Mouse (Mus musculus): Measurements from ENCODE around the gene Pdgfb. TPM values are rescaled to one million over a fixed set of nuclear protein-coding genes. Genes with fewer than 3 reads are reported as not detected.
A peak's percentile ranks its signal among the peaks of the same experiment; 100 is the strongest.

The Pdgfb gene
- polyA plus RNA-seq, 2 experiments = 0.71 to 1.5 TPM

DNA sequence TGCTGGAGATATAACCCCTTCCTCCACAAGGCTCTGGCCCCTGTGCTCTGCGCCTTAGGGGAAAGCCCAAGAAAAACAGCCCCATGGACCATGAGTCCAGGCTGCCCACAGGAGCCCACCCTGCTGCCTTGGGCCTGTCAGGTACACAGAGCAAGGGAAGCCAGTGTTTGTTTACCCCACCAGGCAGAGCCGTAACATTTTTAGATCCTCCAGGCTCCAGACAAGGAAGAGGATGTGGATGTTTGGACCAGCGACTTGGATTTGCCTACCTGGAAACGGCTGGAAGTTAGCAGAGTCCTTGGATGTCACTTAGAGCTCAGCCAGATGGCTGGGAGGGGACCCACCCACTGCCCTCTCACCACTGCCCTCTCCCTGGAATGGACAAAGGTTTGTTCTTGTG is 4.8 kb upstream of the Pdgfb start:
- H3K9ac ChIP-seq (replicated peaks) = no peak overlapping the region
- no peak for ATAC-seq (ENCODE audit: insufficient read depth)
- H3K36me3 ChIP-seq (replicated peaks; ENCODE audit: control insufficient read depth, insufficient read depth, low read depth) = no peaks in the 10 kb centered on the region
- 63% methylated on average over 4 of the region's 4 CpGs for WGBS (ENCODE audit: insufficient replicate concordance)
- H3K4me2 ChIP-seq (ENCODE audit: low read depth) = no peak overlapping the region
- no peak overlapping the region for H3K4me3 ChIP-seq (ENCODE audit: insufficient read depth in 1 of 2, low read depth in 2 of 2, low read length in 2 of 2)
- H3K9me3 ChIP-seq (ENCODE audit: control insufficient read depth, low read length) = no peaks in the 10 kb centered on the region
- TF ChIP-seq CTCF (IDR thresholded peaks at IDR 0.05; ENCODE audit: low read depth) (no peak), EP300 (IDR thresholded peaks at IDR 0.05; ENCODE audit: low read depth) (no peak)
- H3K27ac ChIP-seq = no peak overlapping the region
- DNase-seq (ENCODE audit: low read depth in 3 of 3, low spot score in 3 of 3) = no peak
- H3K4me1 ChIP-seq (replicated peaks; ENCODE audit: control insufficient read depth in 2 of 2, insufficient read depth in 2 of 2, low read length in 1 of 2) = no peaks in the 10 kb centered on the region
- peaks cover 17% of the 10 kb centered on the region for H3K27me3 ChIP-seq (ENCODE audit: control insufficient read depth, insufficient read depth, low read length)

DNA sequence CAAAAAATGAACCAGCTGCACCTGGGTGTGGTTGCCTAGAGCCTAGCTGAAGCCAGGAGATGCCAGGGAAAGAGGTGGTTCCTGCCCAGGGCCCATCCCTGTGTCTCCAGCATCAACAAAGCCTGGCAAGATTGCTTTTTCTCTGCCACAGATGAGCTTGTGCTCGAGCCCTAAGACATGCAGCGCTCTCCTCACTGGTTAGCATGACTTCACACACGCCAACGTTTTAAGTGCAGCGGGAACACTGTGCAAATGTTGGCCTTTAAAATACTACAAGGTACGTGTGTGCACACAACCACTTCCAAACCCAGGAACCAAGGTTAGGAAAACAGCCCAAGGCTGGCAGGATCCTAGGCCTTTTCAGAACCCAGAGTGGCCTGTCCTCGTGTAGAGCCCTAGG is 4.4 kb upstream of the Pdgfb start:
- no peak overlapping the region for H3K9ac ChIP-seq (replicated peaks)
- peaks cover 21% of the 10 kb centered on the region for H3K27me3 ChIP-seq (ENCODE audit: control insufficient read depth, insufficient read depth, low read length)
- ATAC-seq (ENCODE audit: insufficient read depth) = no peak
- TF ChIP-seq CTCF (IDR thresholded peaks at IDR 0.05; ENCODE audit: low read depth) (no peak), EP300 (IDR thresholded peaks at IDR 0.05; ENCODE audit: low read depth) (no peak)
- H3K9me3 ChIP-seq (ENCODE audit: control insufficient read depth, low read length) = no peaks in the 10 kb centered on the region
- no peak overlapping the region for H3K4me3 ChIP-seq (ENCODE audit: insufficient read depth in 1 of 2, low read depth in 2 of 2, low read length in 2 of 2)
- H3K4me2 ChIP-seq (ENCODE audit: low read depth) = no peak overlapping the region
- no peaks in the 10 kb centered on the region for H3K4me1 ChIP-seq (replicated peaks; ENCODE audit: control insufficient read depth in 2 of 2, insufficient read depth in 2 of 2, low read length in 1 of 2)
- WGBS (ENCODE audit: insufficient replicate concordance) = 64% methylated on average over 7 of the region's 7 CpGs
- no peak overlapping the region for H3K27ac ChIP-seq
- H3K36me3 ChIP-seq (replicated peaks; ENCODE audit: control insufficient read depth, insufficient read depth, low read depth) = no peaks in the 10 kb centered on the region
- DNase-seq (ENCODE audit: low read depth in 3 of 3, low spot score in 3 of 3) = no peak

GRCm38 (mm10) chr15:80016563-80017301 is 2.0 kb upstream of the Pdgfb start:
- Histone ChIP-seq H3K9ac (replicated peaks) (no peak overlapping the region), H3K9me3 (ENCODE audit: control insufficient read depth, low read length) (no peaks in the 10 kb centered on the region), H3K36me3 (replicated peaks; ENCODE audit: control insufficient read depth, insufficient read depth, low read depth) (no peaks in the 10 kb centered on the region), H3K4me3 (ENCODE audit: insufficient read depth in 1 of 2, low read depth in 2 of 2, low read length in 2 of 2) (no peak overlapping the region), H3K27me3 (ENCODE audit: control insufficient read depth, insufficient read depth, low read length) (peaks cover 46% of the 10 kb centered on the region), H3K4me2 (ENCODE audit: low read depth) (no peak overlapping the region), H3K4me1 (replicated peaks; ENCODE audit: control insufficient read depth in 2 of 2, insufficient read depth in 2 of 2, low read length in 1 of 2) (no peaks in the 10 kb centered on the region), H3K27ac (no peak overlapping the region)
- ATAC-seq (ENCODE audit: insufficient read depth) = no peak
- peak in 1 of 3 experiments; percentile 33 for DNase-seq (ENCODE audit: low read depth in 3 of 3, low spot score in 3 of 3)
- WGBS (ENCODE audit: insufficient replicate concordance) = 41% methylated on average over 9 of the region's 9 CpGs
- TF ChIP-seq EP300 (IDR thresholded peaks at IDR 0.05; ENCODE audit: low read depth) (no peak), CTCF (IDR thresholded peaks at IDR 0.05; ENCODE audit: low read depth) (no peak)

DNA sequence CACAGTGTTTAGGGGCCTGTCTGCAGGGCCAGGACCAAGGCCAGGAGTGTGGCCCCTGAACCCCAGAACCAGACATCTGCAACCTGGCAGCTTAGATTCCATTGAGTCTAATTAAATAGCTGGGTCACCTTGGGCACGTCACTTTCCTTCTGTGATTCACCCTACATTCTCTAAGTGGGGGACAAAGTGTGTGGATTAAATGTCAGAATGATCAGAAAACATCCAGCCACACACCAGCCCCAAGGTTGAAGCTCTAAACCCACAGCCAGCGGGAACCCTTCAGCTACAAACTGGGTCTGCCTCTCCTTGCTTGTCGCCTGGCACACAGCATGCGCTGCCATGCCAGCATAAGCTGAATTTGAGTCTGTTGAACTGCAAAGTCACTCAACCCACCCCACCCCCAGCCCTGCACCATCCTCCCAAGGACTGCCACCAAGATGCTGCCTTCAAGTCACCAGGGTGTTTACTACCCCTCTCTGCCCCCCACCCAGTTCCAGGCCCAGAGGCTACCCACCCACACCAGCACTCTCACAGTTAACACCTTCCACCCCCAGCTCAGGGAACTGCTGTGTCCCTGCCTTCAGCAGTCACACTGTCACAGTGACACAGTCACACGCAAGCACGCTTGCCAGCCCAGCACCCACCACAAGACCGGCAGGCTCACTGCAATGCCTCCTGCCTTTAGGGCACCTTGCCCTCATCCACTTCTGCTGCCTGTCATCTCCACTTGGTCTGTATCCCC is 605 bp upstream of the Pdgfb start:
- DNase-seq (ENCODE audit: low read depth in 3 of 3, low spot score in 3 of 3) (no peak), ATAC-seq (ENCODE audit: insufficient read depth) (no peak)
- peak overlapping the region; percentile 60; the same call in 1 of the 2 replicates for H3K4me2 ChIP-seq (ENCODE audit: low read depth)
- no peak overlapping the region for H3K4me3 ChIP-seq (ENCODE audit: insufficient read depth in 1 of 2, low read depth in 2 of 2, low read length in 2 of 2)
- H3K9me3 ChIP-seq (ENCODE audit: control insufficient read depth, low read length) = no peaks in the 10 kb centered on the region
- WGBS (ENCODE audit: insufficient replicate concordance) = 58% methylated on average over 7 of the region's 7 CpGs
- H3K9ac ChIP-seq (replicated peaks) = no peak overlapping the region
- TF ChIP-seq EP300 (IDR thresholded peaks at IDR 0.05; ENCODE audit: low read depth) = no peak
- TF ChIP-seq CTCF (IDR thresholded peaks at IDR 0.05; ENCODE audit: low read depth) = no peak
- no peaks in the 10 kb centered on the region for H3K36me3 ChIP-seq (replicated peaks; ENCODE audit: control insufficient read depth, insufficient read depth, low read depth)
- H3K27ac ChIP-seq = no peak overlapping the region
- 0 out of 4 replicates have a peak, but pooled peaks cover 0 to 1% of the 10 kb centered on the region in 2 experiments for H3K4me1 ChIP-seq (replicated peaks; ENCODE audit: control insufficient read depth in 2 of 2, insufficient read depth in 2 of 2, low read length in 1 of 2)
- H3K27me3 ChIP-seq (ENCODE audit: control insufficient read depth, insufficient read depth, low read length) = peaks cover 54% of the 10 kb centered on the region

DNA sequence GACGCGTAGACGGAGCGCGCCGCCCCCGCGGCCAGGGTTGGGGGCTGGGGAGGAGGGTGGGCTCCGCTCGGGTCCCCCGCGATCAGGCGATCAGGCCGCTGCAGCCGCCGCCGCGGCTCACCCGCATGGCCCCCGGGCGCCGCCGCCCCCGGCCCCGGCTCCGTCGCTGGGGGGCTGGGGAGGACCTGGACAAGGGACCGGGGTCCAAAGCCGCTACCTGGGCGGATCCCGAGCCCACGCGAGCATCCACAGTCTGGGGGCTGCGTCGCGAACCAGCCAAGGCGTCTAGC is 801 bp downstream of the Pdgfb start:
- WGBS (ENCODE audit: insufficient replicate concordance) = 1% methylated on average over 37 of the region's 37 CpGs
- Histone ChIP-seq H3K4me3 (ENCODE audit: insufficient read depth in 1 of 2, low read depth in 2 of 2, low read length in 2 of 2) (peak overlapping the region; percentile 35 to 46), H3K9me3 (ENCODE audit: control insufficient read depth, low read length) (no peaks in the 10 kb centered on the region), H3K27ac (no peak overlapping the region), H3K4me1 (replicated peaks; ENCODE audit: control insufficient read depth in 2 of 2, insufficient read depth in 2 of 2, low read length in 1 of 2) (0 out of 4 replicates have a peak, but pooled peaks cover 0 to 1% of the 10 kb centered on the region in 2 experiments), H3K9ac (replicated peaks) (no peak overlapping the region), H3K4me2 (ENCODE audit: low read depth) (peak overlapping the region; percentile 60), H3K27me3 (ENCODE audit: control insufficient read depth, insufficient read depth, low read length) (peaks cover 54% of the 10 kb centered on the region), H3K36me3 (replicated peaks; ENCODE audit: control insufficient read depth, insufficient read depth, low read depth) (no peaks in the 10 kb centered on the region)
- TF ChIP-seq CTCF (IDR thresholded peaks at IDR 0.05; ENCODE audit: low read depth) (no peak), EP300 (IDR thresholded peaks at IDR 0.05; ENCODE audit: low read depth) (no peak)
- no peak for ATAC-seq (ENCODE audit: insufficient read depth)
- DNase-seq (ENCODE audit: low read depth in 3 of 3, low spot score in 3 of 3) = no peak
